Mouse (Mus musculus): ENCODE results near the gene Pgr15l.

Pgr15l gene

GRCm38 (mm10) chrX:97072369-97072768 is at the start of gene Pgr15l:
Gene Pgr15l (plus strand): TSS chrX:97072596.
- DNase-seq (ENCODE audit: low spot score in 2 of 2), result no peak

- DNase-seq (ENCODE audit: low spot score in 2 of 2), result no peak
Measured at GRCm38 (mm10) chrX:97027540-97027939, 44.9 kb upstream of the Pgr15l start.

DNA sequence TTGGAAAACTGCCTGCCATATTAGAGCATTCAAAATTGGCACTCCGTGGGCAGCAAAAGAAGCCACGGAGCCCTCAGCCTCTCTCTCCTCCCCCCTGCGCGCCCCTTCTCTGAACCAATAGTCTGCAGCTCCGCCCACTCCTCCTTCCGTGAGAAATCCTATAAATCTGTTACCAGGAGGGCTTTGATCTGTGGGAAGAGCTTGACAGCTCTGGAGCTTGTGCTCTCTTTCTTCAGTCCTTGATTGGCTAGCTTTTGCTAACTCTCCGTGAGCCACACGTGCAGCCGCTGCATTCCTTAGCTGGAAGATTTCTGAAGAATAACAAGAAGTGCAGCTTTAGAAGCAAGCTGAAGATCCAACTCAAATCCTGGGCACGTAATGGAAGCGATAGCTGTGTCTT is 2.6 kb upstream of the Pgr15l start:
- no peak for DNase-seq (ENCODE audit: low spot score in 2 of 2)
